Mouse (Mus musculus) stomach, postnatal 0 days (tissue): ENCODE measurements around the gene H2-Ab1. TPM values are rescaled to one million over a fixed set of nuclear protein-coding genes. Genes with fewer than 3 reads are reported as not detected.
A peak's percentile ranks its signal among the peaks of the same experiment; 100 is the strongest.

Source experiments
- ATAC-seq: fragments of 200-750 bp; cut with Nextera tagmentation; 2 replicates; pipeline ENCODE4 v1.8.0; 2017; ENCODE audit not compliant: low FRiP score, low TSS enrichment
- DNase-seq: peaks from one replicate; pipeline ENCODE4 v3.0.0-alpha.2; 2016; ENCODE audit warnings: low spot score
- H3K27ac ChIP-seq: fragments of 300-500 bp; sonication (generic); replicated peaks from 2 replicates; pipeline ENCODE4 v1.5.1; 2014; ENCODE audit warnings: mild to moderate bottlenecking, control low read depth
- H3K27me3 ChIP-seq: fragments of 300-500 bp; sonication (generic); 2 replicates; pipeline ENCODE4 v1.6.1; 2014; ENCODE audit warnings: low read length; ENCODE audit not compliant: control insufficient read depth, insufficient read depth
- H3K36me3 ChIP-seq: fragments of 300-500 bp; sonication (generic); 2 replicates; pipeline ENCODE4 v1.6.1; 2014; ENCODE audit warnings: low read length, mixed read lengths; ENCODE audit not compliant: control insufficient read depth, insufficient read depth
- H3K4me1 ChIP-seq: fragments of 300-500 bp; sonication (generic); replicated peaks from 2 replicates; pipeline ENCODE4 v1.6.1; 2014; ENCODE audit warnings: antibody characterized with exemption; ENCODE audit not compliant: control insufficient read depth, insufficient read depth
- H3K4me2 ChIP-seq: fragments of 300-500 bp; sonication (generic); replicated peaks from 2 replicates; pipeline ENCODE4 v1.6.1; 2014; ENCODE audit warnings: low read depth, mild to moderate bottlenecking, control low read depth, moderate library complexity
- H3K4me3 ChIP-seq: fragments of 300-500 bp; sonication (generic); 2 replicates; pipeline ENCODE4 v1.5.1; 2014; ENCODE audit warnings: low read depth, low read length, control low read depth
- H3K9ac ChIP-seq: fragments of 300-500 bp; sonication (generic); 2 replicates; pipeline ENCODE4 v1.6.1; 2014; ENCODE audit warnings: mild to moderate bottlenecking, low read length, control low read depth, mixed read lengths
- H3K9me3 ChIP-seq: fragments of 300-500 bp; sonication (generic); 2 replicates; pipeline ENCODE4 v1.6.1; 2016; ENCODE audit warnings: low read length; ENCODE audit not compliant: control insufficient read depth
- CTCF ChIP-seq: IDR thresholded peaks from 2 replicates; pipeline ENCODE4 v1.5.1; 2016; ENCODE audit warnings: antibody characterized with exemption, low read depth, mild to moderate bottlenecking, moderate library complexity
- EP300 ChIP-seq: optimal IDR thresholded peaks from 2 replicates; pipeline ENCODE3; 2016; ENCODE audit warnings: antibody characterized with exemption
- WGBS: fragments of 180-500 bp; shearing (Covaris S2); extraction: QIAGEN DNeasy Blood & Tissue Kit; methylation state at CpG from one replicate; pipeline ENCODE4 v1.1.7; 2014; 5-methylcytosine and 5-hydroxymethylcytosine counted together
- polyA plus RNA-seq: library from polyadenylated mRNA; unstranded; fragments of >200 nt; fragmentation: Nextera tagmentation; extraction: Ambion mirVana; gene quantifications from 2 replicates; pipeline ENCODE4 v1.2.1, GENCODE M21; 2015

The H2-Ab1 gene
- polyA plus RNA-seq = 19.3 and 20.1 TPM in 2 replicates

DNA sequence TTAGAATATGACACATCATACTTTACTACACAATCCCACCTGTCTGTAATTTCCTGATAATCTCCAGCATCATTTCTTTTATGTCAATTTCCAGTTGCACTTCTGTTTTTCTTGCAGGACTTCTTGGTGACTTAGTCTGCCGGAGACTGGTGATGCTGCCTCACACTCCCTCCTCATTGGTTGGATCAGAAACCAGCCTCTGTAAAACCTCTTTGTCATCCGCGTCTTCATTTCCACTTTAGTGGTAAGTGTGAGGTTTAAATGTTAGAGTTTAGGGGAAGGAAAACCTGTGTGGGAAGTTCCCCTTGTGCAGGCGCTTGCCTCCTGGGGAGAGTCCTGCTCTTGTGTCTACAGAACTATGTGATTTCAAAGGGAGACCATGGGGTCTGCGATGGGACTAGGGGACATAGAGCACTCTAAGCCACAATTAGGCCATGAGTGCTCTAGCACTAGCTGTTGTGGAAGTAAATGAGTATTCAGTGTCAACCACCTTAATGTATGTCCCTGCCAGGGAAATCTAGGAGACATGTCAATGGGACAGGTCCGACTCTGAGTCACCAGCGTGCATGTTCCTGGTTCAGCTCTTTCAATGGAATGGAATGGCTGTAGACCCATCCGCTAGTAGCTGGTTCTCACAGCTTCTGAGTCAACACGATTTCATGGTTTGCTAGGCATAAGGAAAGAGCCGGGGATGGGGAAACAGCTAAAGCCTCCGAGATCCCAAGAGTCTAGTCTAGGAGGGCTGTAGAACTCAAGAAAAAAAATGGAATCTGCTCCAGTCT, at the start of gene H2-Ab1:
Gene H2-Ab1 (plus strand): TSS at position 96 of the 782 bp plus-strand sequence.
- no peak within 1 kb of the TSS for H3K9ac ChIP-seq
- TF ChIP-seq CTCF (no peak), EP300 (no peak)
- no peaks in the 10 kb centered on the region for H3K36me3 ChIP-seq
- ATAC-seq = no peak
- no peak within 1 kb of the TSS for H3K4me3 ChIP-seq
- H3K4me1 ChIP-seq = no peaks in the 10 kb centered on the region
- DNase-seq = peak; percentile 81
- no peak within 1 kb of the TSS for H3K27ac ChIP-seq
- H3K27me3 ChIP-seq = no peaks in the 10 kb centered on the region
- no peaks in the 10 kb centered on the region for H3K9me3 ChIP-seq
- H3K4me2 ChIP-seq = no peak within 1 kb of the TSS
- WGBS = 67% methylated on average over 11 of the region's 11 CpGs

DNA sequence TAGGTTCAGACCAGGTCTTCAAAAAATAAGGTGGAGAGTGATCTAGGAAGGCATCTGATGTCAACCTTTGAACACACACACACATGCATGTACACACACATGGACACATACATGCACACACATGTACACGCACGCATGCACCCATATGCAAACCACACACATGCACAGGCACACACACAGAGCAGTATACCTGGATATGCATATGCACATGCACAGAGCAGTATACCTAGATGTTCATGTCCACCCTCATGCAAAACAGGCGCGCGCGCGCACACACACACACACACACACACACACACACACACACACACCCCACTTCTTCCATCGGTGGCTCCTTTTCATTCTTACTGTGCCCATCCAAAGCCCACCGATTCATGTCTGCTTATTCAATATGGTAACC, 49.6 kb upstream of the H2-Ab1 start:
- Histone ChIP-seq H3K36me3 (no peaks in the 10 kb centered on the region), H3K9ac (no peak overlapping the region), H3K9me3 (no peaks in the 10 kb centered on the region), H3K4me2 (no peak overlapping the region), H3K27ac (no peak overlapping the region), H3K4me3 (no peak overlapping the region), H3K27me3 (no peaks in the 10 kb centered on the region), H3K4me1 (no peaks in the 10 kb centered on the region)
- no peak for TF ChIP-seq CTCF
- TF ChIP-seq EP300 = no peak
- ATAC-seq (no peak), DNase-seq (no peak)
- 92% methylated on average over 8 of the region's 9 CpGs for WGBS

DNA sequence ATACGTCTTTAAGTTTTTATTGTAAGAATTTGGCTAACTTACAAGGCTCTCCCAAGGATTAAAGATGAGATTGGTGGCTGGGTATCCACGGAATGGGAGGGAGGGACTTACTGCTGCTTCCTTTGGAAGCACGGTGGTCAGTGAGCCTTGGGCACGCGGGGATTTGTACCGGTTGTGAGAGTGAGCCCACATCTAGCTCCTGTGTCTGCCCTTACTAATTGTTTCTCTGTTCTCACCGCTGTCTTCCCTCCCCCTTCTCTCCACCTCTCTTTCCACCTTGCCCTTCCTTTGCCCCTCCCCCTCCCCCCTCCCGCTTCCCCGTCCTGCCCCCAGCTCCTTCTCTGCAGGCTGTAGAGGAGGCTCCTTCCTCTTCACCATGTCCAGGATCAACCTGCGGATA, 49.1 kb upstream of the H2-Ab1 start:
- Histone ChIP-seq H3K9ac (no peak overlapping the region), H3K27me3 (no peaks in the 10 kb centered on the region), H3K9me3 (no peaks in the 10 kb centered on the region), H3K27ac (no peak overlapping the region), H3K36me3 (no peaks in the 10 kb centered on the region), H3K4me1 (no peaks in the 10 kb centered on the region), H3K4me3 (no peak overlapping the region), H3K4me2 (no peak overlapping the region)
- no peak for TF ChIP-seq EP300
- no peak for TF ChIP-seq CTCF
- DNase-seq (no peak), ATAC-seq (no peak)
- WGBS = 21% methylated on average over 9 of the region's 10 CpGs

- H3K36me3 ChIP-seq = no peaks in the 10 kb centered on the region
- H3K27me3 ChIP-seq = no peaks in the 10 kb centered on the region
- no peak overlapping the region for H3K9ac ChIP-seq
- TF ChIP-seq CTCF = peak; percentile 52
- TF ChIP-seq EP300 = no peak
- no peak for ATAC-seq
- no peaks in the 10 kb centered on the region for H3K9me3 ChIP-seq
- H3K4me3 ChIP-seq = no peak overlapping the region
- no peak for DNase-seq
- 49% methylated on average over 3 of the region's 3 CpGs for WGBS
- no peak overlapping the region for H3K27ac ChIP-seq
- H3K4me1 ChIP-seq = no peaks in the 10 kb centered on the region
- H3K4me2 ChIP-seq = no peak overlapping the region
Measured at GRCm38 (mm10) chr17:34209680-34210079, 47.8 kb upstream of the H2-Ab1 start.

- H3K9ac ChIP-seq = no peak overlapping the region
- ATAC-seq (no peak), DNase-seq (no peak)
- no peak overlapping the region for H3K4me3 ChIP-seq
- no peaks in the 10 kb centered on the region for H3K27me3 ChIP-seq
- TF ChIP-seq CTCF (no peak), EP300 (no peak)
- H3K4me2 ChIP-seq = no peak overlapping the region
- H3K9me3 ChIP-seq = no peaks in the 10 kb centered on the region
- WGBS = 59% methylated on average over 3 of the region's 3 CpGs
- no peaks in the 10 kb centered on the region for H3K4me1 ChIP-seq
- no peak overlapping the region for H3K27ac ChIP-seq
- no peaks in the 10 kb centered on the region for H3K36me3 ChIP-seq
Measured at GRCm38 (mm10) chr17:34210599-34210998, 46.9 kb upstream of the H2-Ab1 start.

DNA sequence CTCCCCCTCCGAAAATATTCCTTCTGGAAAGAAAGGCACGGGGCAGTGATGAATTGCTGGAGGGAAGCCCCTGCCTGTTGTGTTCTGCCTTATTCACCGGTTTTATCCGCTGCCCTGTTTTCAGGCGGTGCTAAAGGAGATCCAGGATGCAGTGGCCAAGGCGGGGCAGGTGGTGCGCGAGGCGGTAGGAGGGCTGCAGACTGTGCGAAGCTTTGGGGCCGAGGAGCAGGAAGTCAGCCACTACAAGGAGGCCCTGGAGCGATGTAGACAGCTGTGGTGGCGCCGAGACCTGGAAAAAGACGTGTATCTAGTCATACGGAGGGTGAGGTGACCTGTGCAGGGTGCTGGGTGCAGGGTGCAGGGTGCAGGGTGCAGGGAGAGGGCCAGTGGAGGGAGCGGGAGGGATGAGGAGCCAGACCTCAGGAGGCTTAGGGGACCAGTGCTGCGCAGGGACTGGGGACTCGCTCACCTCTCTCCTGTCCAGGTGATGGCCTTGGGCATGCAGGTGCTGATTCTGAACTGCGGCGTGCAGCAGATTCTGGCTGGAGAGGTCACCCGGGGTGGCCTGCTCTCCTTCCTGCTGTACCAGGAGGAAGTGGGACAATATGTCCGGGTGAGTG, 45.6 kb upstream of the H2-Ab1 start:
- no peak for ATAC-seq
- WGBS = 23% methylated on average over 23 of the region's 23 CpGs

More for the DNA sequence above, 45.6 kb upstream of the H2-Ab1 start:
- H3K36me3 ChIP-seq = no peaks in the 10 kb centered on the region
- H3K4me1 ChIP-seq = no peaks in the 10 kb centered on the region
- no peaks in the 10 kb centered on the region for H3K9me3 ChIP-seq
- H3K9ac ChIP-seq = no peak overlapping the region; the same call in 1 of the 2 replicates
- no peak overlapping the region for H3K4me3 ChIP-seq
- H3K4me2 ChIP-seq = no peak overlapping the region
- no peaks in the 10 kb centered on the region for H3K27me3 ChIP-seq
- no peak for DNase-seq
- no peak overlapping the region for H3K27ac ChIP-seq
- TF ChIP-seq CTCF (no peak), EP300 (no peak)
